Mouse (Mus musculus) c-Kit-positive CD71-positive TER-119-negative erythroid progenitor cells, embryonic 14.5 days (primary cell): ENCODE results near the gene Cdh13.

Experiments used
- DNase-seq: peaks from one replicate; pipeline ENCODE4 v3.0.0-alpha.2; 2013; ENCODE audit warnings: low read depth

The Cdh13 gene

DNA sequence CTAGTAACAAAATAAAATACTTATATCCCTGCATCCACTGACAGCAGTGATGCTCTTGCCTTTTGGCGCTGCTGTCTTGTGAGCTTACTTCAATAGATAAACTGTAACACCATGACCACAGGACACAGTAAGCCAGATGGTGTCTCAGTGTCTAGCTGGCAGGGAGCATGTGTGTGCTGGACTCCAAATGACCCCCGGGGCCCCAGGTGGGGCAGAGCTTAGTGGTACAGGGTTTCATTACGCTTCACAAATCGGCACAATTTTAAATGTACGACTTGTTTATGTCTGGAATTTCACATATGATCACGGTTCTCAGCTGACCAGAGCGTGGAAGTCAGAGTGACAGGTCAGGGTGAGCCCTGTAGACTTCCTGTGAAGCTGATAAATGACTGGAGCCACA is 980.2 kb downstream of the Cdh13 start:
- DNase-seq: no peak

DNA sequence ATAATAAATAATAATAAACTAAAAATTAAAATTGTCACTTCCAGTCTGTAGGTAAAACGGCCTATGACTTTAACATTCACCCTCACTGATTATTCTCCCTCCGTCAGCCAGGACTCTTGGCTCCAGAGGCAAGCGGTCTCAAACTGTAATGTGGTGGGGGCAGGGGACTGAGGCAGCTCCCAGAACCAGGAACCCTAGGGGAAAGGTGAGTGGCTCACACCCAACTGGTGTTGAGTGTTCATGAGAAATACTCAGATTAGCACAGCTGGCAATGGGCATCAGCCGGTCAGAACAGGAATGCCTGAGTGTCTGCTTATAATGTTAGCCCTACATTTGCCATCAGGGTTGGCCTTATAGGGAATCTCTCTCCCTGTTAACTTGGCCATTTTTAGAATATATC is 982.8 kb downstream of the Cdh13 start:
- no peak for DNase-seq

DNA sequence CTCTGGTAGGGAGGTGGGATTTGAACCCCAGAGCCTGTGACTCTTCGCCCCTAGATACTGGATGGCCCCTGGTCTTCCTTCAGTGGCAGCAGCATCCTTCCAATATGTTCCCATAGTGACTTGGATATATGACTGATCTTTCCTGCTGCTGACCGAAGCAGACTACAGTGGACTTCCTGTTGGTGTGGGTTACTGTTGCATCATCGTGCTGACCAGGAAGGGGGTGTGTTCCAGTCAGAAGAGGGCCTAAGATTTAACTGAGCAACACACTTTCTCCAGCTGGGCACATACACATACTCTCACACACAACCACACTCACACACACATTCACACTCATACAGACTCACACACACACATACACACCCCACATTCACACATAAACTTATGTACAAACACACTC is 986.0 kb downstream of the Cdh13 start:
- DNase-seq: no peak

DNA sequence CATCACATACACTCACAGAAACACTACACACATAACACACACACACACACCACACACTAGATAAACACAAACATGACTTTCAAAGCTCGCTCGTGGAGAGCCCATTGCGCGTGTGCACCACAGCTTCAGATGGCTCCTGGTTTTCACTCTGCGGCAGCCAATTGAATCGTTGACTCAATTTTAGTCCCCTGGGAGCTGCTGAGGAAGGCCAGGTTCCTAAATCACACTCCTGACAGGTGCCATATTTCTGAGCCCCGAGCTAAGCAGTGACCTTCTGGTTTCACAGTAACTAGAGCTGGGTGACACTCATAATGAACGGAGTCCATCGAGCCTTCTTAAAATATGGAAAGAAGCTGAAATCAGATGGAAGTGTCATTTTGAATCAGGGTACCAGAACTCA is 986.8 kb downstream of the Cdh13 start:
- DNase-seq: no peak

DNA sequence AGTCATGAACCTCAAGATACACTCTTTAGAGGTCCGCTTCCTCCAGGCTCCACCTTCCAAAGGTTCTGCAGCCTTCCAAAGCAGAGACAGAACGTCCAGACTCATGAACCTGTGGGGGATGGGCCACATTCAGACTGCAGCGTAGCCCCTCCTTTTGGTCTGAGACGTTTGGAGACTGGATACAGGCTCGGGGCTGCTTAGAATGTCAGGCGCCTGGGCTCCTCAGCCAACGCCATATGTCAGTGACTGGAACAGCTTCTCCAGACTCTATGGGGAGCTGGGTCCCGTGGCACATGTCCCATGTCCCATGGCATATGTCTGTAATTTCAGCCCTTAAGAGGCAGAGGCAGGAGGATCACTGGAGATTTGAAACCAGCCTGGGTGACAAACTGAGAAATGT is 989.4 kb downstream of the Cdh13 start:
- DNase-seq: no peak

DNA sequence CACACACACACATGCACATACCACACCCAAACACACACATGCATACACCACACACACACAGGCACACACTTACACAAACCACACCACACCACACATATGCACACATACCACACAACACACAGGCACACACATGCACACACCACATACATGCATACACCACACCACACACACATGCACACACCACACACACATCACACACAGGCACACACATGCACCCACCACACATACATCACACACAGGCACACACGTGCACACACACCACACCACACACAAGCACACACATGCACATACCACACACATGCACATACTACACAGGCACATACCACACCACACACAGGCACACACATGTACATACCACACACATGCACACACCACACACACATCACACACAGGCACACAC is 991.9 kb downstream of the Cdh13 start:
- DNase-seq: no peak

DNA sequence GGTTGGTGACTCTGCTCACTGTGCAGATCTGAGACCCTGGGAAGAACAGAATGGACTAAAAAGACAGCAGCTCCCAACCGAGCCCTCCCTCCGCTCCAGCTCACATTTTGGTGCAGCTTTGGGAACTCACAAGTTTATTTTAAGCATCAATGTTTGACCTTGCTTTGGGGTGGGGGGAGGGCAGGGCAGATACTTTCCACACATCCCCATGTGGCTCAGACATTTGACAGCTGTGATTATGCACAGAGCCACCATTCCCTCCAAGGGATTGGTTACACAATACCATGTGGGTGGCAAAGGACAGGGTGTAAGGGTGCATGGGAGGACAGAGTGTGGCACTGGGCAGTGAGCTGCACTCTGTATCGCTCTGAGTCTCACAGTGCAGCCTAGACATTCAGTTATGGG is 993.5 kb downstream of the Cdh13 start:
- DNase-seq: no peak

DNA sequence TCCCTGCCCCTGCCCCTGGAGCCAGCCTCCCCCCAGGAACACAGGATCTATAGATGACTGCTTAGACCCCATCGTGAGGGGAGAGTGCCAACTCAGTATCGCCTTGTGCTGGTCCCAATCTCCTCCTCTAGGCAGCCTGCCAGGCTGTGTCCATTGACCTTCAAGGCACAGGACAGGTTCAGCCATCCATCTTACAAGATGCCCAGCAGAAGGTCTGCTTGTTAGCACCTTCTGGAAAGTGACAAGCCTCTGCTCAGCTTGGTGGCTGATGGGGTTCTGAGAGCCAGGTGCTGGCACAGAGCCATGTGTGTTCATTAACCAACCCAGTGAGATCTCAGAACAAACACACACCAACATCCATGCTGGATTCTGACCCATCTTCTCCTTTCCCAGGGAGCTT is 998.2 kb downstream of the Cdh13 start:
- no peak for DNase-seq

DNA sequence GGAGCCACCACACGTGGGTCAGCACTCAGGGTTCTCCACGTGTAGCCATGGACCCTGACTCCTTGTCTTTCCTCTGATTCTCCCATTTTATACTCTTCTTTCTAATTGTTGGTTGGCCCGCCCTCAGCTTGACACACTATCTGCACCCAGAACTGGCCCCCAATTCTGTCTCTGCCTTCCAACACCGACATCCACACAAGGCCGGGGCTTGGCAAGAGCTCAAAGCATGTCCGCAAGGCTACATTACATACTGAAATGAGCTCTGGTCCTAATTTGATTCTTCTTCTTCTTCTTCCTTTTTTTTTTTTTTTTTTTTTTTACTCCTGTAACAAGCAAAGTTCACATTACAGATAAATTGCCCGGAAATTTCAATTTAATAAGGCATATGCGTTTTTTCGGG is 1001.0 kb downstream of the Cdh13 start:
- DNase-seq: no peak

DNA sequence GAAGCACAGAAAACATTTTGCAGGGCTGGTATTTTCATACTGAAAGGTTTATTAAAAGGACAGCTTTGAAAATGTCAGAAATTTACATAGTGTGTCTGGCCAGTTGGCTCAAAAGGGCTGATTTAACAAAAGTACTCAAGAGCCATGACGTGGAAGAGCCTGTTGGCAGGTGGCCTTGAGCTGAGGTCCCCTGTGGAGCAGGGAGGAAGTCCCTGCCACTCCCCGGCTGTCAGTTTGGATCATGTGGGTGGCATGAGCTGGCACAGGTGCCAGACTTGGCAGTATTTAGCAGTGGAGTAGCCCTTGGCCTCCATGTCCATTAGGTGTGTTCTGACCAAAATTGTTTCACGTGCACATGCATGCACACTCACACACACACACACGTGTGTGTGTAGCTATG is 1001.4 kb downstream of the Cdh13 start:
- no peak for DNase-seq

DNA sequence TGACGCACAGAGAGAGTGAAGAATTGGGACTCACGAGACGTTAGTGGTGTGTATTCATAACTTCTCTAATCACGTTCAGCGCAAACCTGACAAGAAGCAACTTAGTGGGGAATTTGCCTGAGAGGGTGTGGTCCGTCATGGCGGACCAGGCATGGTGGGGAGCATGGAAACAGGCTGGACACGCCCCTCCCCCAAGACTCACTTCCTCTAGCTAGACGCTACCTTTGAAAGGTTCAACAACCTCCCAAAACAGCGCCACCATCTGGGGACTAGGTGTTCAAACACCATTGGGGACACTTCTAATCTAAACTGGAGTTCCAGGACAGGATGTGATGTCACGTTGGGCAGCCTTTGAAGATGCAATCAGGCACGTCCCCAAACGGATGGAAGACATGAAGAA is 1011.9 kb downstream of the Cdh13 start:
- DNase-seq: no peak

DNA sequence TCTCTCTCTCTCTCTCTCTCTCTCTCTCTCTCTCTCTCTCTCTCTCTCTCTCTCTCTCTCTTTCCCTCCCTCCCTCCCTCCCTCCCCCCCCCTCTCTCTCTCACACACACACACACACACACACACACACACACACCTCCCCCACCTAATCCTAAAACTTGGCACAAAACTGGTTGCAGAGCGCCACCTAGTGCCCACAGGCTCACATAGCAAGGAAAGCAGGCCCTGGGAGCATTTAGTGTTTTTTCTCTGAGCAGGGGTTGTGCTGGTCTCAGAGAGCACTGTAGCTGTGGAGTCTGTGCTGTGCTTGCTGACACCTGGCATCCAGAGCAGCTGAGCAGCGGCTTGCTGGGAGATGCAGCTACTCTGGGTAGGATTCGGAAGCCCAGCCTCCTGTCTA is 1014.2 kb downstream of the Cdh13 start:
- peak; percentile 10 for DNase-seq

DNA sequence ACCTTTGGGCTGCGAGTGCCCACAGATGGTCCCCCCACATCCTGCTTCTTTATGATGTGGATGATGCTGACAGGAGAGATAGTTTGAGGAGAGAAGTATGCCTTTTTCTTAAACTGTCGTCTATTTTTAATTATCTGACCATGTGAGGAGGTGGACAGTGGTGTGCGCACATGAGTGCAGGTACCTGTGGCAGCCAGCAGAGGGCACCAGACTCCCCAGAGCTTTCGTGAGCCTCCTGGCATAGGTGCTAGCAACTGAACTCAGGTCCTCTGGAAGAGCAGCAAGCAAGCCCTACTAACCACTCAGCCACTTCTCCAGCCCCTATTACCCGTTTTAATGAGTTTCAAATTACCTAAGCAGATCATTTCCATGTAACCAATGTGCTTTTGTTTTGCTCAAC is 1016.8 kb downstream of the Cdh13 start:
- no peak for DNase-seq

DNA sequence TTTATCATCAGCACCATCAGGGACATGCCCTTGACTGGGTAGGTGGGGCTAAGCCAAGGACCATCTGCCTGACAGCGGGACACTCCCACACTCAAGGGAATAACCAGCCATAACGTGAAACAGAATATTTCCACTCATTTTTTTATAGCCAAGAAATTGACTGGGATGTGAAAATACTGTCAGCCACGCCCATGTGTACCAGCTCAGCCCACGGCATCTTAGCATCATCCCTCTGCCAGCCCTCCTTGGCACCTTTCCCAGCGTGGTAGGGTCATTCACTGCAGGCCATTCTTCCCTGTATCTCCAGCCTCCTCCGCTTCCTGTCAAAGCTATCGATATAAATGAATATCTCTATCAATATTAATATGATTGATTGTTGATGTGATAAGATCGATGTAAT is 1020.7 kb downstream of the Cdh13 start:
- no peak for DNase-seq

DNA sequence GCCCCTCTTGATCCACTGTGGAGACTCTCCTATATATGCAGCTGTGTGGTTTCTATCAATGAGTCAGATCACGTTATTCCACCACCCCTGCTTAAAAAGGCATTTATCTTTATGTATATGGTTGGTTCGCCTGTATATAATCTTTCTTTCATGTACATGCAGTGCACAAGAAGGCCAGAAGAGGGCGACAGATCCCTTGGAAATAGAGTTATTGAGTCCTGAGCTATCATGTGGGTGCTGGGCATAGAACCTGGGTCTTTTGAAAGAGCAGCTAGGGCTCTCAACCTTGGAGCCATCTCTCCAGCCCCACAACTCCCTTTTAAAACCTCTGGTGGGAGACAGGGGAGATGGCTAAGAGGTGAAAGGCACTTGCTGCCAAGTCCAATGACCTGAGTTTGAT is 1027.9 kb downstream of the Cdh13 start:
- DNase-seq: peak; percentile 15

DNA sequence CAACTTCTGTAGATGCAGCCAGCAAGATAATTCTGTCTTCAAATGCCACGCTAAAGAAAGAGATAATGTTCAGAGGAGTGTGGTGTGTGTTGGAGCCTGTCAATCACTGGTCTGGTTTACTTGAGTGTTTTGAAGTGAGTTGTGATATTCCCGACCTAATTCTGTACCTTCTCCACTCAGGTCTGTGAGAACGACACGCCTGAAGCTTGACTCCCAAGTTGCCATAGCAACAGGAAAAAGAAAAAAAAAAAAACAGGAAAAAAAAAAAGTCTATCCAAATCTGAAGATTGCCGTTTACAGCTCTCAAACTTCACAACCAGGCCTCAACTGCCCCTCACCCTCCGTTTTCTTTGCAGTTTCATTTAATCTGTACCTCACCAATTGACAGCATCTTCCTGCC is 1039.7 kb downstream of the Cdh13 start:
- DNase-seq: no peak

DNA sequence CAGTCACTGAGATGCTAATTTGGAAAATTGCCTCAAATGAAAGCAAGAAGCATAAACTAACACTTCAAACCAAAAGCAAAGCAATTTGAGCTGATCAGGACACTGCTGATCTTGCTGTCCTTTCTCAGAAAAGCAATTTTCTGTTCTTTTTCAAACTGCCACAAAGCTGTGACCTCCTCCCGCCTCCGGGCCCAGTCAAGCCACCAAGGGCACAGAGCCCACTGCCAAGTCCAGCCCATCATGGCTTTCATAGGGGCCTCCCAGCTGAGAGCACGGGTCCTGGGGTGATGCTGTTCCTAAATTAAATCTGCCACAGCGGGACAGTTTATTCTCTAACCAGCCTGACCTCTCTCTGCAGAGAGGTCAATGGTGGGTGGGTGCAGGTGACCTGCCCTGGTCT is 1056.0 kb downstream of the Cdh13 start:
- no peak for DNase-seq

DNA sequence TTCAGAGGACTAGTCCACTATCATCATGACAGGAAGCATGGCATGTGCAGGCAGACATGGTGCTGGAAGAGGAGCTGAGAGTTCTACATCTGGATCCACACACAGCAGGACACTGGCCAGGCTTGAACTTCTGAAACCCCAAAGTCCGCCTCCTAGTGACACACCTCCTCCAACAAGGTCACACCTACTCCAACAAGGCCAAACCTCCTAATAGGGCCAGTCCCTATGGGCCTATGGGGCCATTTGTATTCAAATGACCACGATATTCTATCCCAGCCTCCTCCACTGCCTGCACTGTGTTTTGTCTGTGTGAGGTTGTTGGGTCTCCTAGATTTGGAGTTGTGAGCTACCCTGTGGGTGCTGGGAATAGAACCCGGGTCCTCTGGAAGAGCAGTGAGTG is 1060.1 kb downstream of the Cdh13 start:
- no peak for DNase-seq

DNA sequence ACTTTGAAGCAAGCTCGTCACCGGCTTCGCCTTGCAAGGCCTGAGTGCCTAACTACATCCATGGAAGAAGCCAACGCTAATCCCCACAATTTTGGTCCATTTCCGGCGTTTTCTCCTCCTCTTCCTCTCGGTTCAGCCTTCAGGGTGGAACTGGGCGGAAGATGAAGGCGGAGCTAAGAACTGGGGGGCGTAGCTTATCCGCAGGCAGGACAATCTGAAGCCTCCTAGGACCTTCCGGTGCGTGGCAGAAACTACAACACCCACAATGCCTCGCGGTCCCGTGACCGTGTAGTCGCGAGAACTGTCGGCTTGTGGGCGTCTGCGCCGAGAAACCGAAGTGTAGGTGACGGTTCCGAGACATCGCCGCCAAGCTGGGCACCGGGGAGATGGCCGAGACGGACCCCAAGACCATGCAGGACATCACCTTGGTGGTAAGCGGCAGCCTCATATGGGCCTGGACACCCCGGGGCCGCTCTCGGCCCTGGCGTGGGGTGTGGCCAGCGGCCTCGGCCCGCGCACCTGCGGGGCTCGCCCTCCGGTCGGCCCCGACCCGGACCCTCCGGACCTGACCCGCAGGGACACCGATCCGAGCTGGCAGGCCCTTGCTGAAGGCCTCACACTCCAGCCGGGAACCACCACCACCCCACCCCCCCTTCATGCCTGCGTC is 1060.8 kb downstream of the Cdh13 start, which contains the start of gene Hsbp1:
TSS of gene Hsbp1 (plus strand) at position 299 of the 667 bp plus-strand sequence.
- DNase-seq: peak; percentile 94

DNA sequence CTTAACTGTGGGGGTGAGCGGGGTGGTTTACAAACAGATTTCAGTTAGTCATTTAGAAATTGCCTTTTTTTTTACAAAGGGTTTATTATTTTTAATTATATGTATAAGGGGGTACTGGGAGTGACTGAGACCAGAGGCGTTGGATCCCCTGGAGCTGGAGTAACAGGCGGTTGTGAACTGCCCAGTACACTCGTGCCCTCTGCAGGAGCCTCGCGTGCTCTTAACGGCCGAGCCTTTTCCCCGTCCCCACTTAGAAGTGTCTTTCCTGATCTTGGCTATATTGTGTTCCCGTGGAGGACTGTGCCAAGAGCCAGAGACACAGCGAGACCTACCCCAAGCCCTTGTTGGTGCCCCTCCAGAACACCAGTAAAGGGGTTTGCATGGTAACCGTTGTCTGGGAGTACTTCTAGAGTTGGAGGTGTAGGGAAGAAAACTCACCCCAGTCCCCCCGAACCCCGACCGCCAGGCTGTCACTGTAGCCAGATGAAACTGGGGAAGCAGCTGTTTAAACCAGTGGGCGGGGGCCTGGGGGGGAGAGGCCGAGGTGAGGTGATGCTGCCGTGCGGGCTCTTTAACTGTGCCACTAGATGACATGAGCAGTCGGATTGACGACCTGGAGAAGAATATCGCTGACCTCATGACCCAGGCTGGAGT is 1061.6 kb downstream of the Cdh13 start:
- no peak for DNase-seq

DNA sequence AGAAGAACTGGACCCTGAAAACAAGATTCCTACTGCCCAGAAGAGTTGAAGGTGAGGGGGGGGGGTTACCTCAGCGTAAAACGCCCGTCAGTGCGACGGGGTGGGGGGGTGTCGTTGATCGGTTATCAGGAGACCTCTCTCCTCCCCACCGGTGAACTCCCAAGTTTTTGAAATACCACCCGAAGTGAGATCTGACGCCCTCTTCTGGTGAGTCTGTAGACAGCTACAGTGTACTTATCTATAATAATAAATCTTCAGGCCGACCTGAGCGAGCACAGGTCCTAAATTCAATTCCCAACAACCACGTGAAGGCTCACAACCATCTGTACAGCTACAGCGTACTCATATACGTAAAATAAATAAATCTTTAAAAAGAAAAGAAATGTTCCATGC is 1062.1 kb downstream of the Cdh13 start:
- no peak for DNase-seq

DNA sequence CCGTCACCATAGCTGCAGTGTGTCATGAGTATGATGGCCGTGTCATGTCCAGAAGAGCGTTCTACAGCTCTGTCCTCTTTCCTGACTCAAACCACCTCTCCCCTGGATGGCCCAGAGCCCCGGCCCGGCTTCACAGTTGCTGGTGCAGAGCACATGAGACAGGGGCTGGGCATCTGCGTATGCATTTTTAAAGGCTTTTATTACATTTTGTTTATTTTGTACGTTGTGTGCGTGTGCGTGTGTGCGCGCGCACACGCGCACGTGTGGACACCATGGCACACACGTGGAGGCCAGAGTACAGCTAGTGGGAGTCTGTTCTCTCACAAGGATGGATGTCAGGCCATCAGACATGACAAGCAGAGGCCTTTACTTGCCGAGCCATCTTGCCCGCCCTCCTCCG is 1068.1 kb downstream of the Cdh13 start:
- no peak for DNase-seq

DNA sequence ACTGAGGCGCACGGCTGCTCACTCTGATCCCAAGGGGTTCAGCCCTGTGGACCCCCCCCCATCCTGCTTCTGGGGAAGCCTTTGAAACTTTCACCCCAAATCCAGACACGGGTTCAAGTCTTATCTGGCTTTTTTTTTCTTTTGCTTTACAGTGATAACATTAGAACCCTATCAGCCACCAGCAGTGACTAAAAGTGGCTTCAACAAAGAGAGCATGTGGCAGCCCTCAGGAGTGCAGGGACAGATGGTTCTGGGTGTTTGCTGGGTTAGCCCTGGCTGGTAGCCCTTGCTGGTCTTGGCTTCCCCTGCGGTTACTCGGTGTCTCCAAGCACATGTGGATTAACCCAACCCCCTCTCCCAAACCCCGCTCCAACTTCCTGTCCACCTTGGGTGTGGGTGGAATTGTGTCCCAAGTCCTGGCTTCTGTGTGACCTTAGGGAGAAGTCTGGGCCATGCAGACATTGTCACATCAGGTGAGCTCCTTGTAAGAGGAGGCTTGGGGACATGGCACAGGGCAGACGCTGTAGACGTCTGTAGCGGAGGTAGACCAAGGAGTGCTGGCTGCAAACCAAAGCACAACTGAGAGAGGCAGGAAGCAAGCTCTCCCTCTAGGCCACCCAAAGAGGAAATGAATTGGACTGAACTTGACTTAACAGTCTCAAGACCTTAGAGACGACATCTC is 1069.6 kb downstream of the Cdh13 start:
- DNase-seq: no peak

DNA sequence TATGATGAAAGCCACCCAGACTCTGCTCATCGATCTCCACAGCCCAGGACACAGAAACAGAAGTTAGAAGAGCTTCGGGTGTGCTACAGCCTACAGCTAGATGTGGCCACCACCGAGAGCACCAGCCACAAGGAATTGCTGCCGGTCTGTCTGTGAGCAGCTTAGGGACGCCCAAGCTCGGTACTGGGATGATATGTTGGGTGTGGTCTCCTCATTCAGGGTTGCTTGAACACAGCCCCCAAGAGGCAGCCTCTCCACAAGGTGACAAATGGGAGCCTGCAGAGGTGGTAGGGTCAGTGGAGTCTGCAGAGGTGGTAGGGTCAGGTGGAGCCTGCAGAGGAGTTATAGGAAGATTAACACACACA is 1070.1 kb downstream of the Cdh13 start:
- no peak for DNase-seq
